Mouse (Mus musculus): ENCODE results near the gene Olfr987.
"Not testable (repeated sequence)": the region's sequence is repeated elsewhere in the genome, so short reads cannot be mapped to it uniquely, and the experiment has no call there.

The Olfr987 gene

GRCm38 (mm10) chr2:85339215-85339614 is at the start of gene Olfr987:
Gene Olfr987 (minus strand): TSS chr2:85339315.
- DNase-seq (ENCODE audit: low spot score), result not testable (repeated sequence)

GRCm38 (mm10) chr2:85363127-85363526 is 24.0 kb upstream of the Olfr987 start, which contains the start of gene Olfr988:
Gene Olfr988 (minus strand): TSS chr2:85363227.
- not testable (repeated sequence) for DNase-seq (ENCODE audit: low spot score)

DNA sequence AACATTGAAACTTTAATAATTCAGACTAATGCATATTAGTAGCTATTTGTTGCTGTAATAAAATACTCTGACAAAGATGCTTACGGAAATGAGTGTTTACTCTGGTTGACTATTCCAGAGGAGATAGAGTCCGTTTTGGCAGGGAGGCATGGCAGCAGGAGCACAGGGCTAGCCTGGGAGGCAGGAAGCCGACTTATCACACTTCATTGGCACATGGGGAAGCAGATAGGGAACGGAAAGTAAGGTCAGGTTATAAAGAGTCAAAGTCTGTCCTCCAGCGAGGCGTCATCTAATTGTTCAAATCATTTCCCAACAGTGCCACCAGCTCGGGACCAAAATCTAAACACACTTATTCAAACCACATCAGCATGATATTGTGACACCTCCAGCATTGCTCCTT is 857 bp upstream of the Olfr987 start:
- DNase-seq (ENCODE audit: low spot score), result no peak

GRCm38 (mm10) chr2:85319106-85319505 is 20.0 kb downstream of the Olfr987 start:
- no peak for DNase-seq (ENCODE audit: low spot score)

- no peak for DNase-seq (ENCODE audit: low spot score)
These were observed 53.7 kb downstream of the Olfr987 start for GRCm38 (mm10) chr2:85285406-85285805.

DNA sequence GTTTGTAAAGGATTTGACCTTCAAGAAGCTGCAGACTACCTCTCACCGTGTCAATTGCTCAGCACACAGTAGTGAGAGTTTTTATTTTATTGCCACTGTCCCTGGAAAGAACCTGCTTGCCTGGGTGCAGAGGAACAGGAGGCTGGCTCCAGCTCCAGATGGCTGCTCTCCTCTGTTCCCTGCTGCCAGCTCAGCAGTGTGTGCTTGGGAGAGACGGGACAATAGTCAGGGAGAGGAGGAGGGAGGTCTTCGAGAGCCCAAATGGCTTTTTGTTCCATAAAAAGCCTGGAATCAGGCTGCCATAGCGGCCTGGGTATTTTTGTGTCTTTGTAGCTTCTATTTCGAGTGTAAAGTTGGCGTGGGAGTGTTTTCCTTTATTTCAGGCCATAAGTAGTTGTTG is 54.5 kb downstream of the Olfr987 start:
- DNase-seq (ENCODE audit: low spot score), result no peak

DNA sequence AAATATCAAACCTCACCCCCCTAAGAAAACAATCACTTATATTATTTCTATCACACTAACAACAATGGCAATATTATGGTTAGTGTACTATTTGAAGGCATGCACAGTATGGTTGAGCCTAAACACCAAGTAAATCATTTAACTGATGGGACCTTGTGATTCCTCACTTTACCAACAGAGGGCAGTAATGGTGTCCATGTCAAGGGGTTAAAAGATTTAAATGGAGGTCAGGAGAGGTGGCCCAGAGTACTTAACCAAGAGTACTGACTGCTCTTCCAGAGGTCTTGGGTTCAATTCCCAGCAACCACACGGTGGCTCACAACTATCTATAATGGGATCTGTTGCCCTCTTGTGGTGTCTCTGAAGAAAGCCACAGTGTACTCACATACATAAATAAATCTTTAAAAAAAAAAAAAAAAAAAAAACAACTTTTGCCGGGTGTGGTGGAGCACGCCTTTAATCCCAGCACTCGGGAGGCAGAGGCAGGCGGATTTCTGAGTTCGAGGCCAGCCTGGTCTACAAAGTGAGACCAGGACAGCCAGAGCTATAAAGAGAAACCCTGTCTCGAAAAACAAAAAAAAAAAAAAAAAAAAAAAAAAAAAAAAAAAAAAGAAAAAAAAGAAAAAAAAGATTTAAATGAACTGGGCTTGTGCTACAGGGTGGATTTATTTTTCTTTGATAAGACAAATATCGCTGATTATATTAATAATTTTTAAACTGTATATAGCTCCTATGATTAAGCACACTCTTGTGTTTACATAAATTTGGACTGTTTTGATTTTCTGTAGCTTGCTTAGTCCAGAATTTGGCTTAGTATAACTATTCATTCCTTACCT is 55.3 kb downstream of the Olfr987 start:
- DNase-seq (ENCODE audit: low spot score), result no peak

DNA sequence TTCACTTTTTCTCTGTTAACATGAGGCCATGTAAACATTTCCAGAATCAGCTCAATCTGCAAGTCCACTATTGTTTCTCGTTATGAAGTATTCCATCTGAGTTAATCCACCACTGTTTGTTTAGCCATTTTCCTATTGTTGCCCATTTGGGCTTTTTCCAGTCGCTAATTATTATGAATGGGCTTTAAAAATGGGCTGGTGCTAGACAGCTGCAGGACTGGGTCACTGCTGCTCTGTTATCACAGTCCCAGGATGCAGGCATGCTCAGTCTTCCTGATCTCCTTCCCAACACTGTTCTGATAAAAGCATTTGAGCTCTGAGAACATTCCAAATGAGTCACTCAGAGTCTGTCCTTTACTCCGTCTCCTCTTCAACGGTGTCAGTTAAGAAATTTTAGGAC is 58.1 kb downstream of the Olfr987 start:
- DNase-seq (ENCODE audit: low spot score), result no peak

All from ovary, postnatal 14 days (tissue).